In genomic region chr11:71395023-71395422, GRCm38 (mm10) we compare ENCODE assay signal across 19 mouse cellular contexts.
"Had no signal": no experiment of that assay in that cellular context is flagged by ENCODE, and none has a peak within 500 bp of the region (broad histone marks: within the 10 kb centered on the region; RNA-seq: fewer than 3 reads in every experiment).

No protein-coding gene starts in this region.

- H3K9me3 ChIP-seq: liver, embryonic 13.5 days; liver, embryonic 15.5 days; lung, embryonic 15.5 days; megakaryocyte, embryonic 14.5 days; midbrain, embryonic 13.5 days; neural tube, embryonic 12.5 days had no signal

- H3K27ac ChIP-seq: liver, embryonic 13.5 days; liver, embryonic 15.5 days; lung, embryonic 15.5 days; macrophage; midbrain, embryonic 13.5 days; neural tube, embryonic 12.5 days; stomach, embryonic 15.5 days; stomach, postnatal 0 days had no signal

- DNase-seq: liver, embryonic 13.5 days; liver, postnatal 0 days; lung, adult 2 months; lung, postnatal 14 days; lung, postnatal 36 days; right cerebral cortex, postnatal 14 days; thymus, adult 2 months; thymus, postnatal 25 days; thymus, postnatal 4 days had no signal

- H3K4me1 ChIP-seq: liver, embryonic 13.5 days; liver, embryonic 15.5 days; lung, embryonic 15.5 days; megakaryocyte, embryonic 14.5 days; stomach, embryonic 15.5 days had no signal

- H3K36me3 ChIP-seq: liver, embryonic 13.5 days; liver, embryonic 15.5 days; lung, embryonic 15.5 days; midbrain, embryonic 13.5 days; neural tube, embryonic 12.5 days; stomach, embryonic 15.5 days had no signal

- H3K4me3 ChIP-seq: liver, embryonic 13.5 days; liver, embryonic 15.5 days; lung, embryonic 15.5 days; megakaryocyte, embryonic 14.5 days; midbrain, embryonic 13.5 days; neural tube, embryonic 12.5 days; stomach, embryonic 15.5 days had no signal

- H3K27me3 ChIP-seq: liver, embryonic 13.5 days; liver, embryonic 15.5 days; lung, embryonic 15.5 days; megakaryocyte, embryonic 14.5 days; midbrain, embryonic 13.5 days; neural tube, embryonic 12.5 days; stomach, embryonic 15.5 days had no signal

- ATAC-seq: liver, postnatal 0 days; lung, postnatal 0 days; midbrain, embryonic 13.5 days; midbrain, embryonic 16.5 days had no signal

- H3K9ac ChIP-seq: liver, embryonic 13.5 days; liver, embryonic 15.5 days; liver, postnatal 0 days; lung, embryonic 15.5 days; midbrain, embryonic 13.5 days; neural tube, embryonic 12.5 days; stomach, embryonic 15.5 days had no signal

- H3K4me2 ChIP-seq: liver, embryonic 13.5 days; liver, embryonic 15.5 days; lung, embryonic 15.5 days; midbrain, embryonic 13.5 days; neural tube, embryonic 12.5 days; stomach, embryonic 15.5 days had no signal
